Mouse (Mus musculus) gastrocnemius, postnatal 25 days (tissue): ENCODE data around the gene Eif4g3. TPM values are rescaled to one million over a fixed set of nuclear protein-coding genes. Genes with fewer than 3 reads are reported as not detected.
"Not testable (repeated sequence)": the region's sequence is repeated elsewhere in the genome, so short reads cannot be mapped to it uniquely, and the experiment has no call there.

ENCODE experiments used
- DNase-seq: peaks from one replicate; pipeline ENCODE4 v3.0.0; 2022
- total RNA-seq, 2 experiments: library from RNA; stranded (reverse); gene quantifications; 1 replicate in 1 of 2; 2 replicates in 1 of 2; pipeline ENCODE4 v1.2.3; 2021

Gene Eif4g3
- total RNA-seq, 2 experiments from 2014 or later, result 93.1 to 94.8 TPM

GRCm38 (mm10) chr4:138023403-138024100 lies 30.7 kb downstream of the Eif4g3 start:
- DNase-seq, result no peak

- DNase-seq, result no peak
Observed at GRCm38 (mm10) chr4:138029168-138029567, 36.3 kb downstream of the Eif4g3 start.

GRCm38 (mm10) chr4:138031828-138032227 lies 39.0 kb downstream of the Eif4g3 start:
- no peak for DNase-seq

DNA sequence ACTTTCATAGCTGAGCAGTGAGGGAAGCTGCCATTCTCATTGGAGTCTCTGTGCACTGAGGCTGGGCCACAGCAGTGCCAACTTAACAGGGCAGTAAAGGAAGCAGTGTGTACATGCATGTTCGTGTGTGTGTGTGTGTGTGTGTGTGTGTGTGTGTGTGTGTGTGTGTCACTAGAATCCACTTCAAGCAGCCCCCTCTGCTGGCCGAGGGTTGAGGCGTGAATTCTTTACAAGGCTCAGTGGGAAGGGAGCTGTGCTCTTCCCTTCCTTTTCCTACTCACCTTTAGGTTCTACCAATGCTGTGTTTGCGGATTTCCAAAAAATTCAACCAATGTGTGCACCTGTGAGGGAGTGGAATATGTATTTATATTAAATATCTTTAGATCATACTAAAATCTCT lies 41.0 kb downstream of the Eif4g3 start:
- no peak for DNase-seq

GRCm38 (mm10) chr4:138035435-138036120 lies 42.8 kb downstream of the Eif4g3 start:
- DNase-seq, result no peak

DNA sequence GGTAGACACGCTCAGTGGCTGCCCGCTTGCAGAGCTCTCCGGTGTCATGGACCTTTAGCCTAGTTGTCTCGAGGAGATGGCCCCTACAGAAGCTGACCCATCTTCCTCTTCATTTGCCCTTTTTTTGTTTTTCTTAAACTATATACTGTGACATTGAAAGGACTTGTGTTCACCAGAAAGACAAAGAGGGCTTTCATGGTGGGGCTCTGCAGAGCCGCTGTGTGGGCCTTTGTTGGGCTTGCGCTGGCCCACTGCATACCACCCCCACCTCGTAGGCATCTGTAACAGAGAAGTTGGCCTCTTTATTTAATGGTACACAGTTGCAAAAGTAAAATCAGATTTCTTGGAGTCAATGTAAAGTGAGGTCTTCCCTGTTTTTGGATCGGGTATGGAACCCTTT lies 44.3 kb downstream of the Eif4g3 start:
- no peak for DNase-seq

DNA sequence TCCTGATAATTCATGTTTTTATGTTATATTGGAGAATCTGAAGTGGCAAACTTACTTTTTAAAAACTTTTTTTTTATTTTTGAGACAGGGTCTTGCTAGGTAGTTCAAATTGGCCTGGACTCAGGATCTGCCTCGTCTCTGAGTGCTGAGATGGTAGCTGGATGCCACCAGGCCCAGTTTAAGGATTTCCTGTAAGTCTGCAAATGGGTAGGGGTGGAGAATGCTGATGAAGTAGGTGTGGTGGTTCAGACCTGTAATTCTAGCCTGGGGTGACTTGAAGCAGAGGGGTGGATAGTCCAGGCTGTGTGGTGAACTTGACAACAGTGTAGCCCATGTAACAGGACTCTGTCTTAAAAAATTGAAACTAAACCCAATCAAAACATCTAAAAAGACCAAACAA lies 45.1 kb downstream of the Eif4g3 start:
- no peak for DNase-seq

DNA sequence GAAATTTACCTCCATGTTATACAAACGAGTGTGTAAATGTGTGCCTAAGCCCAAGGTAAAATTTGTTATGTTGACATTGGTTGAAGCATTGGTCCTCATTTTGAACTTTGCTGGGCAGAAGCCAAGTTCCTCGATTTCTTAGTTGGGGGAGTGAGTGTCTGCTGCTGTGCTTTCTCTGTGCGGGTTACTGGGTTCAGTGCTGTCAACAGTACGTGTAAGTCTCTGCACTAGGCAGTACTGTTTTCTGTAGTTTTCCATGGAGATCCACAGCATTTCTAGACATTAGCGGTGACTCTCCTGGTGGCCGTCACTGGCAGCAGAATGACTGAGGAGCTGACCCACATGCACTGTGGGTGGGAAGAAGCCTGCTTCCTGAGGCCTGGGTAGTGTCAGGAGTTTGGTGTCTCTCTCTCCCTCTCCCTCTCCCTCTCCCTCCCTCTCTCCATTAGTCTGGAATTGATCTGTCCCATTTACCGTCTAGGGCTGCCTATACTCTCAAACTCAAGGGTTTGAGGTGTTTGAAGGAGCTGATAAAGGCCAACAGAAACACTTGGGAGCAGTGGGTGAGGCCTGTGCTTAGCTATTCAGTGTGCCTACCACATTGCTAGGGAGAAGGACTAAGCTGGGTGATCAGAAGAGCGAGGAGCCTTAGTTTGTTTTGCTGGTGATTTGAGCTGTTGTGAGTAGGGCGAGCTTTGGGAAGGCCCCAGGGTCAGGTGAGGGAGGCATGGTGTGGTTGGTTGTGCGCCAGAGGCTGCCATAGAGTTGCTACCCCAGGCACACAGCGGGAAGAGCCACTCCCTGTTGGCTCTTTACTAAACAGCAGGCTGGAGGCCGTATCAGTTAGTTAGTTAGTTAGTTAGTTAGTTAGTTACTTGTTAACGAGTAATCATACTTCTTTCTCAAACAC lies 45.8 kb downstream of the Eif4g3 start:
- DNase-seq, result no peak

GRCm38 (mm10) chr4:138039275-138039651 lies 46.4 kb downstream of the Eif4g3 start:
- peak; percentile 44 for DNase-seq

DNA sequence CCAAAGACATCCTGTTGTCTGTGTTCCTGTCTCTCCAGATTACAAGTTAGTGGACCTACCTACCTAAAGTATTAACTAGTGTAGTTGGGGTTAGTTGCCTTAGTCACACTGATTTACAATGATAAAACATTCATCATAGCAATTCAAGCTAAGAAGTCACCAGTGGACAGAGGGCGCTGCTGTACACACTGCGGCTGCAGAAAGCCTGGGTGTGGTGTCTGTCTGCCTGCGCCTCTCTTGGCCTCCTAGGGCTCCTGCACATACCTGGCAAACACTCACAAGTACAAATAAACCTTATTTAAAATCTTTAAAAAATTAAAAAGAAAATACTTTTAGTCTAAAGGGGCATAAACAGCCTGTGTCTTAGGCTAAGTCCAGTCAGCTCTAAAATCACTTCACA lies 47.8 kb downstream of the Eif4g3 start:
- no peak for DNase-seq

- no peak for DNase-seq
Observed at GRCm38 (mm10) chr4:138041566-138042256, 48.9 kb downstream of the Eif4g3 start.

DNA sequence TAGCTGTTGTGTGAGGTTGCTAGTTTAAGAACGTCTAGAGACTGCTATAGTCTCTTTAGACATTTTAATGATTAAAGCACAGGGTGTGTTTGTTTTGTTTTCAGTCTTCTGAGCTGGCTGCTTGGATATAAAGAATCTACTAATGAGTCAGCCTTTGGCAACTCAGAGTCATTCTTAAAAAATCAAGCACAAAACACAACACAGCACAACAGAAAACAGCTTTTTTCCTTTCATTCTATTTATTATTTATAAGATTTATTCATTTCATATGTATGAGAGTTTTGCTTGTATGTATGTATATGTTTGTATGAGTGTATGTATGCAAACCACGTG lies 49.4 kb downstream of the Eif4g3 start:
- DNase-seq, result no peak

DNA sequence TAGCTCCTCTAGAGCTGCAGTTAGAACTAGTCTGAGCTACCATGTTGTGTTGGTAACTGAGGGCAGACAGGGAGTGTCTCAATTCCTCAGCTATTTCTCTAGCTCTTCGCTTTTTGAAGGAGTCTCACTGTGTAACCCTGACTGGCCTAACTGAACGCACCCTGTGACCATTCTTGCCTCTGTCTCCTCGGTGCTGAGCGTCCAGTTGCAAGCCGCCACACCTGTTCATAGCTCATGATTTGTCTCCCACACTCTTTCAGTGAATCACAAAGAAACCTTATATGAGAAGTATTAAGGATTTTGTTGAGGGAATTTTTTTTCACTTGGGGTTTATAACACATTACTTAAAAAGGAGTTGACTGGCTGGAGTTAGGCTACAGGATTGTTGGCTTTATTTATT lies 49.8 kb downstream of the Eif4g3 start:
- DNase-seq, result no peak

DNA sequence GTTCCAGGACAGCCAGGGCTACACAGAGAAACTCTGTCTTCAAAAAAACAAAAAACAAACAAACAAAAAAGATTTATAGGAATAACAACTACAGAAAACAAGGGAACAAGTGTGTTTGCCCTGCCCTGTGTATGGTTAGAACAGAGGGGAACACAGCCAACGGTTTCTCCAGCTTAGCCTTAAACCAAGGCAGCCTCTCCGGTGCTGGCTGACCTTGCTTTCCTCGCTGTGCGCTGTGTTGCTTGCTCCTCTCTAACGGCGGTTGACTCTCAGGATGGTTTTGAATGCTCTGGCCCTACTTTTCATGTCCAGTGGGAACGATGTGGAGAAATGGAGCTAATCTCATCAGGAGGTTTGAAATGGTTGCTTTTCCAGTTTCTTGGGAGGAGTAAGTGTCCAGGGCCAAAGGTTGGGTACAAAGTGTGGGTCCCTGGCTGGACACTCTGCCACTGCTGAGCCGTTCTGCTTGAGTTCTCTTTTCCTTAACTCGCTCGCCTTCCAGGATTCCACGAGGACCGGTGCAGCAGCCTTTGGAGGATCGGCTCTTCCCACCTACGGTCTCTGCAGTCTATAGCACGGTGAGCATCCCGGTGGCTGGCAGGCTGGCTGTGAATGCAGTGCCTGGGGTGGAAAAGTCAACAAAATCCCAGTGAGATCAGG lies 52.1 kb downstream of the Eif4g3 start:
- no peak for DNase-seq

DNA sequence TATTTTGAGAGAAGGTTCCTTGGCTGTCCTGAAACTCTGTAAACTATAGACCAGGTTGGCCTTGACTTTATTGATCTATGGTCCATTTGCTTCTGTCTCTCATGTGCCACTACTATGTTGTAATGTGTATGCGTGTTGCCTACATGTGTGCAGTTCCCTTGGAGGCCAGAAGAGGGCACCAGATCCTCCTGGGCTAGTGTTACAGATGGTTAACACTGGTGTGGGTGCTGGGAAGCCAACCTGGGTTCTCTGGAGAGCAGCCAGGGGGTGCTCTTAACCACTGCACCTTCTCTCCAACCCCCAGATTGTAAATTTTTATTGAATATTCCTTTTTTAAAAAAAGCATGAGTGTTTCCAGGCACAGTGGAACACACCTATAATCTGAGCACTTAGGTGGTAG lies 53.0 kb downstream of the Eif4g3 start:
- no peak for DNase-seq

DNA sequence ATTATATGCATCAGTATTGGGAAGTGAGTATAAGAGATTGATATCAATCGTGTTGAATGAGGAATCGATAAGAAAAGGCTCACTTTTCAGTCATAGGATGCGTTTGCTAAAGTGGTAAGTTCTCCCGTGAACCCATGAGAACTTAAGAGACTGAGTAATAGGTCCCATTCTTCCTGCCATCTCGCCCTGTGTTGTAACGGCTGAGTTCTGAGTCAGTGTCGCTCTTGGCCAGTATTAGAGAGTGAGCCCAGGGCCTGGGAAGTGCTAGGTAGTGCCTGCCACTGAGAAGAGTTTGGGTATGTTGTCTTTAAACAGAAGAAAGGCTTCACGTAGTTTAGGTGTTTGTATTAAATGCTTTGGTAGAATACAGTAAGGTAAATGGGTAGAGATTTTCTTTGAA lies 53.5 kb downstream of the Eif4g3 start:
- DNase-seq, result no peak

DNA sequence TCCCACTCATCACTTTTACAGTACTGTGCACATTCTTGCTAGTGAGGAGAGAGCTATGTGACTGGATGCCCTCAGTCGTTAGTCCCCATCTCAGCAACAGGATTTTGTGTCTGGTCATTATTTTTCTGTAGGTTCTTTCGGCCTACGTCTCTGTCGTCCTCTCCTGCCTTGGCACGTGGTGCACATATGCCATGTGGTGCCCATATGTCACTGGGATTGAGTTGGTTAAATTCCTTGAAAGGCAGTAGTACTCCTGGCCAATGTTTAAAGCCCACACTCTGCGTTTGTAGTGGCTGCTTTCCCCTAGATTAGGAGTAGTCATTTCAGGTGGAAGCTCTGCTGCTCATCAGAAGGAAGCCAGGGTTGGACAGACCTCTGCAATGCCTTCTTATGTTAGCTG lies 56.7 kb downstream of the Eif4g3 start:
- DNase-seq, result no peak

DNA sequence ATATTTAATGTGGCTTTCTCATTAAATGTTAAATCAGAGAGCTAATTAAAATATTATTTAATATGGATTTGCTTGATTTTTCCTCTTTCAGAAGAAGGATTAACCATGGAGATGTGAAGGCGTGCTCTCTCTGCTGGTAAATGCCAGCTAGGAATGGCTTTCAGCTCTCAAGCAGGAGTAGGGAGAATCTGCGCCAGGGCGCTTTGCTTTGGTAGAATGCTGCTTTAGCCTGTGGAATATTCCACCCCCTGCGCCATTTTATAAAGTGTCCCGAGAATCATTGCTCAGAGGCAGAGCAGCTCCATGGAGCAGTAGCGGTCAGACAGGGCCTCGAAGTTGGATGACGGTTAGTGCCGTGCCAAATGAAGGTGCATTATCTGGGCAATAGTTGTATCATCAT lies 58.7 kb downstream of the Eif4g3 start:
- DNase-seq, result no peak

GRCm38 (mm10) chr4:138056658-138057057 lies 63.8 kb downstream of the Eif4g3 start:
- no peak for DNase-seq

- DNase-seq, result not testable (repeated sequence)
Observed at GRCm38 (mm10) chr4:138057196-138057754, 64.5 kb downstream of the Eif4g3 start.

DNA sequence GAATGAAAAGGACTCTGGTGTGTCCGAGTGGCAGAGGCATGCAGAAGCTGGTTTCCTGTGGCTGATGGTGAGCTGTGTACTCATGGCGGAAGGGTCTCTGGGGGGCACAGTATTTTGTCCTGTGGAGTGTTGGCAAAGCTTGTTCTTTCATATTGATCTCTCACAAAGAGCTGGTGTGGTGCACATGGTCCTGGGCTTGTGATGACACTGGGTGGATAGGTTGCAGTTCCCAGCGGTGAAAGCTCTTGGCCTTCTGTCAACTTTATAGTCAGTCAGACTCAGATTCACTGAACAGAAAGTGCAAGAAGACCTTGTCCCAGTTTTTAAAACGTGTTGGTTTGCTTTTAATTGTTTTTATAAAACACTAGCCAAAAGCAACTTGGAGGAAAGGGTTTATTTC lies 68.3 kb downstream of the Eif4g3 start:
- DNase-seq, result no peak
